Mouse (Mus musculus): ENCODE measurements at regions not wholly inside any gene's neighbourhood (a gene's known extent, or its start where the extent isn't known, plus 50 kb on each side); places are given as distances from the start of the nearest gene placed in this dataset.

GRCm38 (mm10) chr13:37658519-37658918, 119.7 kb upstream of the Rreb1 start:
- 71% methylated on average over 6 of the region's 6 CpGs for WGBS
- no peak for ATAC-seq (ENCODE audit: insufficient read depth, low FRiP score)
- no peaks in the 10 kb centered on the region for H3K9me3 ChIP-seq (replicated peaks; ENCODE audit: control insufficient read depth, low read length)
- no peaks in the 10 kb centered on the region for H3K36me3 ChIP-seq (ENCODE audit: control insufficient read depth, insufficient read depth, low read length)
- no peaks in the 10 kb centered on the region for H3K4me1 ChIP-seq (ENCODE audit: control insufficient read depth, insufficient read depth, low read length)
- no peak overlapping the region for H3K4me3 ChIP-seq (replicated peaks; ENCODE audit: low read length)
- H3K27me3 ChIP-seq (ENCODE audit: control insufficient read depth, insufficient read depth, low read length): no peaks in the 10 kb centered on the region
- H3K27ac ChIP-seq (ENCODE audit: low read length): no peak overlapping the region
- no peak overlapping the region for H3K9ac ChIP-seq (ENCODE audit: low read length)
- no peak overlapping the region for H3K4me2 ChIP-seq (ENCODE audit: low read depth, low read length)

DNA sequence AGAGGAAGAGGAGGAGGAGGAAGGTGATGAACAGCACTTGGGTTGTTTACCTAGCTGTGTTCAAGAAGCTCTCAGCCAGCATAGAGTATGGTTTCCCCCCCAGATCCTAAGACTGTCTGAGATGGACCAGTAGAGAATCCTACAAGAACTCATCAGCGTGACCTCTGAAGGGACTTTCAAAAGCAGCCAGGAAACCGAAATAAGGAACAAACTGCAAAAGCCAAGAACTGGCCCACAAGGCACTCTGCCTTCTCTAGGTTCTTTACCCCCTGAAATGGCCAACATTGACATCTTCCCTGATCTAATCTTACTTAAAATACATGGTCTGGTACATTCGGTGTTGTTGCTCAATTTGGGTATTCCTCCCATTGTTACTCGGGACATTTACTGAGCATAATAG, 118.1 kb upstream of the Rreb1 start:
- Histone ChIP-seq H3K4me3 (replicated peaks; ENCODE audit: low read length) (no peak overlapping the region), H3K36me3 (ENCODE audit: control insufficient read depth, insufficient read depth, low read length) (no peaks in the 10 kb centered on the region), H3K4me1 (ENCODE audit: control insufficient read depth, insufficient read depth, low read length) (no peaks in the 10 kb centered on the region), H3K27me3 (ENCODE audit: control insufficient read depth, insufficient read depth, low read length) (no peaks in the 10 kb centered on the region), H3K9ac (ENCODE audit: low read length) (no peak overlapping the region), H3K4me2 (ENCODE audit: low read depth, low read length) (no peak overlapping the region), H3K9me3 (replicated peaks; ENCODE audit: control insufficient read depth, low read length) (no peaks in the 10 kb centered on the region), H3K27ac (ENCODE audit: low read length) (no peak overlapping the region)
- 76% methylated on average over 4 of the region's 4 CpGs for WGBS
- ATAC-seq (ENCODE audit: insufficient read depth, low FRiP score): no peak

GRCm38 (mm10) chr13:37660668-37661067, 117.5 kb upstream of the Rreb1 start:
- Histone ChIP-seq H3K4me2 (ENCODE audit: low read depth, low read length) (no peak overlapping the region), H3K4me3 (replicated peaks; ENCODE audit: low read length) (no peak overlapping the region)

GRCm38 (mm10) chr13:37664116-37664515, 114.1 kb upstream of the Rreb1 start:
- H3K9ac ChIP-seq (ENCODE audit: low read length): no peak overlapping the region
- H3K4me2 ChIP-seq (ENCODE audit: low read depth, low read length): no peak overlapping the region
- H3K4me1 ChIP-seq (ENCODE audit: control insufficient read depth, insufficient read depth, low read length): peaks cover 4% of the 10 kb centered on the region
- no peak overlapping the region for H3K27ac ChIP-seq (ENCODE audit: low read length)
- WGBS: 75% methylated on average over 2 of the region's 2 CpGs
- no peak overlapping the region for H3K4me3 ChIP-seq (replicated peaks; ENCODE audit: low read length)
- no peaks in the 10 kb centered on the region for H3K9me3 ChIP-seq (replicated peaks; ENCODE audit: control insufficient read depth, low read length)
- H3K27me3 ChIP-seq (ENCODE audit: control insufficient read depth, insufficient read depth, low read length): no peaks in the 10 kb centered on the region
- H3K36me3 ChIP-seq (ENCODE audit: control insufficient read depth, insufficient read depth, low read length): no peaks in the 10 kb centered on the region
- ATAC-seq (ENCODE audit: insufficient read depth, low FRiP score): no peak

More at GRCm38 (mm10) chr13:37660668-37661067, 117.5 kb upstream of the Rreb1 start:
- Histone ChIP-seq H3K9ac (ENCODE audit: low read length) (no peak overlapping the region), H3K27me3 (ENCODE audit: control insufficient read depth, insufficient read depth, low read length) (no peaks in the 10 kb centered on the region), H3K9me3 (replicated peaks; ENCODE audit: control insufficient read depth, low read length) (no peaks in the 10 kb centered on the region), H3K36me3 (ENCODE audit: control insufficient read depth, insufficient read depth, low read length) (no peaks in the 10 kb centered on the region), H3K4me1 (ENCODE audit: control insufficient read depth, insufficient read depth, low read length) (no peaks in the 10 kb centered on the region), H3K27ac (ENCODE audit: low read length) (no peak overlapping the region)
- ATAC-seq (ENCODE audit: insufficient read depth, low FRiP score): no peak

- Histone ChIP-seq H3K4me1 (ENCODE audit: control insufficient read depth, insufficient read depth, low read length) (peaks cover 4% of the 10 kb centered on the region), H3K27ac (ENCODE audit: low read length) (no peak overlapping the region; the same call in 1 of the 2 replicates), H3K4me2 (ENCODE audit: low read depth, low read length) (0 out of 2 replicates have a peak overlapping the region, but pooled peaks have one; percentile 3), H3K36me3 (ENCODE audit: control insufficient read depth, insufficient read depth, low read length) (no peaks in the 10 kb centered on the region), H3K9ac (ENCODE audit: low read length) (no peak overlapping the region), H3K27me3 (ENCODE audit: control insufficient read depth, insufficient read depth, low read length) (no peaks in the 10 kb centered on the region), H3K4me3 (replicated peaks; ENCODE audit: low read length) (no peak overlapping the region), H3K9me3 (replicated peaks; ENCODE audit: control insufficient read depth, low read length) (no peaks in the 10 kb centered on the region)
- peak; percentile 85 for ATAC-seq (ENCODE audit: insufficient read depth, low FRiP score)
- WGBS: 58% methylated on average over 22 of the region's 22 CpGs
Observed at GRCm38 (mm10) chr13:37666207-37667003, 111.8 kb upstream of the Rreb1 start.

- 51% methylated on average over 4 of the region's 4 CpGs for WGBS
Observed at GRCm38 (mm10) chr13:37667386-37667785, 110.8 kb upstream of the Rreb1 start.

GRCm38 (mm10) chr13:37667871-37668270, 110.3 kb upstream of the Rreb1 start:
- WGBS: 71% methylated on average over 5 of the region's 5 CpGs
- Histone ChIP-seq H3K9me3 (replicated peaks; ENCODE audit: control insufficient read depth, low read length) (no peaks in the 10 kb centered on the region), H3K27ac (ENCODE audit: low read length) (no peak overlapping the region), H3K4me1 (ENCODE audit: control insufficient read depth, insufficient read depth, low read length) (peaks cover 4% of the 10 kb centered on the region), H3K36me3 (ENCODE audit: control insufficient read depth, insufficient read depth, low read length) (no peaks in the 10 kb centered on the region), H3K4me3 (replicated peaks; ENCODE audit: low read length) (no peak overlapping the region), H3K9ac (ENCODE audit: low read length) (no peak overlapping the region), H3K4me2 (ENCODE audit: low read depth, low read length) (no peak overlapping the region), H3K27me3 (ENCODE audit: control insufficient read depth, insufficient read depth, low read length) (no peaks in the 10 kb centered on the region)
- no peak for ATAC-seq (ENCODE audit: insufficient read depth, low FRiP score)

More at GRCm38 (mm10) chr13:37667386-37667785, 110.8 kb upstream of the Rreb1 start:
- H3K27me3 ChIP-seq (ENCODE audit: control insufficient read depth, insufficient read depth, low read length): no peaks in the 10 kb centered on the region
- H3K4me1 ChIP-seq (ENCODE audit: control insufficient read depth, insufficient read depth, low read length): peaks cover 4% of the 10 kb centered on the region
- H3K9ac ChIP-seq (ENCODE audit: low read length): no peak overlapping the region
- ATAC-seq (ENCODE audit: insufficient read depth, low FRiP score): no peak
- no peak overlapping the region for H3K27ac ChIP-seq (ENCODE audit: low read length)
- H3K36me3 ChIP-seq (ENCODE audit: control insufficient read depth, insufficient read depth, low read length): no peaks in the 10 kb centered on the region
- no peak overlapping the region for H3K4me3 ChIP-seq (replicated peaks; ENCODE audit: low read length)
- H3K4me2 ChIP-seq (ENCODE audit: low read depth, low read length): no peak overlapping the region
- H3K9me3 ChIP-seq (replicated peaks; ENCODE audit: control insufficient read depth, low read length): no peaks in the 10 kb centered on the region

- Histone ChIP-seq H3K27ac (ENCODE audit: low read length) (no peak overlapping the region), H3K4me2 (ENCODE audit: low read depth, low read length) (no peak overlapping the region), H3K9me3 (replicated peaks; ENCODE audit: control insufficient read depth, low read length) (no peaks in the 10 kb centered on the region), H3K27me3 (ENCODE audit: control insufficient read depth, insufficient read depth, low read length) (no peaks in the 10 kb centered on the region), H3K4me1 (ENCODE audit: control insufficient read depth, insufficient read depth, low read length) (peaks cover 4% of the 10 kb centered on the region), H3K36me3 (ENCODE audit: control insufficient read depth, insufficient read depth, low read length) (no peaks in the 10 kb centered on the region), H3K4me3 (replicated peaks; ENCODE audit: low read length) (no peak overlapping the region), H3K9ac (ENCODE audit: low read length) (no peak overlapping the region)
- 83% methylated on average over 5 of the region's 5 CpGs for WGBS
- ATAC-seq (ENCODE audit: insufficient read depth, low FRiP score): no peak
Observed at GRCm38 (mm10) chr13:37671109-37671508, 107.1 kb upstream of the Rreb1 start.

DNA sequence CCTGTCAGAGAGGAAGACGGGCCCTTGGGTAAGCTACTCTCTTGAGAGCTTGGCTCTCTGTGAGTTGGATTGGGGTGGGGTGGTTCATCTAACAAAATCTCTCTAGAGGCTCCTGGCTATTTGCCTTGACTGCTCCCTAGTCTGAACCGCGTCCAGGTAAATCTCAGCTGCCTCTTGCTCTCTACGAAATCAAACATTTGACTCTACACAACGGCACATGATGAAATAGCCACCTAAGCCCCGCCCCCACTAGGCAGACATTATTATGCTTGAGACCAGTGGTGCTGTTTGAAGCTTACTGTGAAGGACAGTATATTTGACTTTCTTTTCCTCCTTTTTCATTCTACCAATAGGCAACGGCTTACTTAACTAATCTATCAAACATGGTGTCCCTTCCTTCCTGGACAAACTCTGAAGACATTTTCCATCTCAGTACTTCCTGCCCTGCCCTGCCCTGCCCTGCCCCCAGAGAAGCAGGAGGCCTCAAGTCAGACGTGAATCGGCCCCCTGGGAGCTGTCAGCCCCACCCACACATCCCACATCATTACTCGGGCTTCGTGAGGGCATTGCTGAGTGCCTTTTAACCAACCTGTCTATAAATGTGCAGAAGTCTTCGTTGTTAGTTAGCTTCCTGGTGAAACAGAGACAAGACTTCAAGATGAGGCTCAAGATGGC, 103.4 kb upstream of the Rreb1 start:
- WGBS: 58% methylated on average over 12 of the region's 12 CpGs
- Histone ChIP-seq H3K9ac (ENCODE audit: low read length) (no peak overlapping the region), H3K4me1 (ENCODE audit: control insufficient read depth, insufficient read depth, low read length) (no peaks in the 10 kb centered on the region), H3K36me3 (ENCODE audit: control insufficient read depth, insufficient read depth, low read length) (no peaks in the 10 kb centered on the region), H3K27me3 (ENCODE audit: control insufficient read depth, insufficient read depth, low read length) (no peaks in the 10 kb centered on the region), H3K9me3 (replicated peaks; ENCODE audit: control insufficient read depth, low read length) (no peaks in the 10 kb centered on the region), H3K4me3 (replicated peaks; ENCODE audit: low read length) (no peak overlapping the region), H3K4me2 (ENCODE audit: low read depth, low read length) (no peak overlapping the region), H3K27ac (ENCODE audit: low read length) (no peak overlapping the region)
- no peak for ATAC-seq (ENCODE audit: insufficient read depth, low FRiP score)

Data from stomach, embryonic 16.5 days (tissue).